Mouse (Mus musculus) lung, postnatal 0 days (tissue): Measurements from ENCODE around the gene Kif22. TPM values are rescaled to one million over a fixed set of nuclear protein-coding genes. Genes with fewer than 3 reads are reported as not detected.

Source experiments
- ATAC-seq: fragments of 200-750 bp; cut with Nextera tagmentation; 2 replicates; pipeline ENCODE4 v1.8.0; 2017; ENCODE audit warnings: moderate library complexity
- DNase-seq: peaks from one replicate; pipeline ENCODE4 v3.0.0-alpha.2; 2016; ENCODE audit warnings: low spot score
- H3K27ac ChIP-seq: fragments of 300-500 bp; sonication (generic); 2 replicates; pipeline ENCODE4 v1.5.1; 2014; ENCODE audit warnings: antibody characterized with exemption, mild to moderate bottlenecking, low read length, mixed read lengths
- H3K27me3 ChIP-seq: fragments of 300-500 bp; sonication (generic); replicated peaks from 2 replicates; pipeline ENCODE4 v1.6.1; 2014; ENCODE audit warnings: low read length, mixed read lengths; ENCODE audit not compliant: insufficient read depth
- H3K36me3 ChIP-seq: fragments of 300-500 bp; sonication (generic); 2 replicates; pipeline ENCODE4 v1.6.1; 2014; ENCODE audit warnings: low read length, mixed read lengths; ENCODE audit not compliant: insufficient read depth
- H3K4me1 ChIP-seq: fragments of 300-500 bp; sonication (generic); 2 replicates; pipeline ENCODE4 v1.6.1; 2014; ENCODE audit warnings: antibody characterized with exemption, low read depth, low read length, mixed read lengths; ENCODE audit not compliant: insufficient read depth
- H3K4me2 ChIP-seq: fragments of 300-500 bp; sonication (generic); replicated peaks from 2 replicates; pipeline ENCODE4 v1.6.1; 2014; ENCODE audit warnings: low read depth, mild to moderate bottlenecking, low read length, moderate library complexity, mixed read lengths
- H3K4me3 ChIP-seq: fragments of 300-500 bp; sonication (generic); 2 replicates; pipeline ENCODE4 v1.5.1; 2014; ENCODE audit warnings: low read depth, low read length
- H3K9ac ChIP-seq: fragments of 300-500 bp; sonication (generic); replicated peaks from 2 replicates; pipeline ENCODE4 v1.6.1; 2014; ENCODE audit warnings: low read depth, mild to moderate bottlenecking
- H3K9me3 ChIP-seq: fragments of 300-500 bp; sonication (generic); 2 replicates; pipeline ENCODE4 v1.6.1; 2016; ENCODE audit warnings: low read length, mixed read lengths
- CTCF ChIP-seq: IDR thresholded peaks from 2 replicates; pipeline ENCODE4 v1.5.1; 2016; ENCODE audit warnings: antibody characterized with exemption, mild to moderate bottlenecking
- EP300 ChIP-seq: IDR thresholded peaks from 2 replicates; pipeline ENCODE4 v1.6.1; 2016; ENCODE audit warnings: antibody characterized with exemption, mild to moderate bottlenecking, control low read depth
- WGBS: fragments of 180-500 bp; shearing (Covaris S2); extraction: QIAGEN DNeasy Blood & Tissue Kit; methylation state at CpG from one replicate; pipeline ENCODE4 v1.1.7; 2014; 5-methylcytosine and 5-hydroxymethylcytosine counted together
- polyA plus RNA-seq: library from polyadenylated mRNA; unstranded; fragments of >200 nt; fragmentation: Nextera tagmentation; extraction: Ambion mirVana; gene quantifications from 2 replicates; pipeline ENCODE4 v1.2.1, GENCODE M21; 2015

The Kif22 gene
- polyA plus RNA-seq, 1 experiment from 2014 or later, result 7.0 TPM

DNA sequence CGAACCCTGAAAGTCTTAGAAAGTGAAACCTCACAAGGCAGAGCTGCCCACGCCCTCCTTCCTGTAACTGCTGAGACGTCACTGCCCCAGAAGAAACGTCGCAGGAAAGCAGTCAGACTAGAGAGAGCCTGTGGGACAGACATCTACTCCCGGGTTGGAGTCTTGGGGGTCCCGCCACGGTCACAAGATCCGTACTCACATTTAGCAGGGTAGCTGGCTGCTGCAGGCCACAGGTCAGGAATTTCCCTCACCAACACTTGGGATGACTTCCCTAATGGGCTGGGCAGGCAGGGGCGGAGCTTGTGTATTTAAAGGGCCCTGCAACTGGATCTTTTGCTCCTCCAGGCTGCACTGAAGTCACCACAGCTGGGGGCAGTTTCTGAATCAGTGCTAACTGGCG, 28.0 kb downstream of the Kif22 start, which contains the start of gene Mvp:
Gene Mvp, minus strand, starts transcription at position 302 of the 400 bp plus-strand sequence.
- ATAC-seq (peak; percentile 13; the same call in 1 of the 2 replicates), DNase-seq (peak; percentile 92)
- Histone ChIP-seq H3K27ac (peak within 1 kb of the TSS; percentile 83), H3K4me2 (peak within 1 kb of the TSS; percentile 73), H3K27me3 (no peaks in the 10 kb centered on the region), H3K9ac (peak within 1 kb of the TSS; percentile 68), H3K36me3 (no peaks in the 10 kb centered on the region), H3K4me1 (peaks cover 4% of the 10 kb centered on the region; the same call in 1 of the 2 replicates), H3K4me3 (peak within 1 kb of the TSS; percentile 65), H3K9me3 (no peaks in the 10 kb centered on the region)
- TF ChIP-seq EP300, result no peak
- no peak for TF ChIP-seq CTCF
- whole genome bisulfite sequencing, result 10% methylated on average over 11 of the region's 11 CpGs

DNA sequence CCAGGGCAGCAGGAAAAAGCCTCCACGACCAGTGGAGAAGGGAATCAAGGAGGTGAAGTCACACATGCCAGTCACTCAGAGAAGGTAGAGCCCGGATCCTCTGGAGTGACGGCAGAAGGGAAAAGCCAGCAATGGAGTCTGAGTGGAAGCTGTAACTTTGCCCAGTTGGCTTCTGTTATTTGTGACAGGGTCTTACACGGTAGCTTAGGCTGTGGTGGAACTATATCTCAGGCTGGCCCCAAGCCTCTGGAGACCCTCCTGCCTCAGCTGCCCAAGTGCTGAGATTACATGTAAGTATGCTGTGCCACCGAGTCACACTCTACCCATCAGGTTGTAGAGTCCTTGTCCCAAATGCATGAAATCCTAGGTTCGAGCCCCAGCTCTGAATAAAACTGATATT, 28.9 kb downstream of the Kif22 start:
- no peak for TF ChIP-seq CTCF
- no peak for TF ChIP-seq EP300
- Histone ChIP-seq H3K4me1 (peaks cover 4% of the 10 kb centered on the region; the same call in 1 of the 2 replicates), H3K27ac (no peak overlapping the region), H3K9ac (no peak overlapping the region), H3K27me3 (no peaks in the 10 kb centered on the region), H3K36me3 (no peaks in the 10 kb centered on the region), H3K9me3 (no peaks in the 10 kb centered on the region), H3K4me3 (no peak overlapping the region), H3K4me2 (peak overlapping the region; percentile 73)
- no peak for DNase-seq
- ATAC-seq, result no peak
- WGBS, result 91% methylated on average over 6 of the region's 6 CpGs

DNA sequence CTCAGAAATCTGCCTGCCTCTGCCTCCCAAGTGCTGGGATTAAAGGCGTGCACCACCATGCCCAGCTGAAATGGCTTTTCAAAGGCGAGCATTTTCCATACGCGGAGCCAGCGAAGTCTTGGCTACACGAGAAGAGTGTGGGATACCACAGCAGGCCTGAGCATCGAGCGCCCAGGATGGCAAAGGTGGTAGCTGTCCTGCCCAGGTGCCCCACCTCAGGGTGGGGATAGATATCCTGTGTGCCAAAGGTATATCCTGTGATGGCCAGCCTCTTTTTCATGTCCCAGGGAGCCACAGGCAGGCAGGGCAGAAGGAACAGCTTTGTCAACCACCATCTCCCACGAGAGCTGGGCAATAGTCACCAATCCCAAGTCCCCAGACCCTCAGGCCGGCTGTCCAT, 29.4 kb downstream of the Kif22 start:
- Histone ChIP-seq H3K4me2 (no peak overlapping the region), H3K4me3 (no peak overlapping the region), H3K9ac (no peak overlapping the region), H3K9me3 (no peaks in the 10 kb centered on the region), H3K4me1 (peaks cover 4% of the 10 kb centered on the region; the same call in 1 of the 2 replicates), H3K27me3 (no peaks in the 10 kb centered on the region), H3K36me3 (no peaks in the 10 kb centered on the region), H3K27ac (no peak overlapping the region)
- no peak for TF ChIP-seq CTCF
- no peak for TF ChIP-seq EP300
- DNase-seq (no peak), ATAC-seq (no peak)
- WGBS, result 93% methylated on average over 10 of the region's 10 CpGs

DNA sequence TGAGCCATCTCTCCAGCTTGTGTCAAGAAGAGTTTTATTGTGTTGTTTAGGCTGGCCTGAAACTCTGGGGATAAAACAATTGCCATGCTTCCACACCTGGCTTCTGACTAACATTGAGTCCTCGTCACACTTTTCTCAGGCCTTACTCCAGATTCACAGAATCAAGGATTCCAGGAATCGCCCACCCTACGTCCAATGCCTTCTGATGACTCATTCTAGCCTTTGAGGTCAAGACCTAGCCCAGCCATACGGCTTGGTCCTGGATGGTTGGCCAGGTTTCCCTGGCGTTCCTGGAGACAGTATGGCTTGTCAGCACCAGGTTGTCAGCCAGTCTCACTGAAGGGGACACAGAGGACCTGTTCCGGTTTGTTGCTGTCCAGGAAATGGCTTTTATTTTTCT, 29.9 kb downstream of the Kif22 start:
- no peak overlapping the region for H3K4me3 ChIP-seq
- no peak overlapping the region for H3K9ac ChIP-seq
- H3K9me3 ChIP-seq, result no peaks in the 10 kb centered on the region
- H3K27ac ChIP-seq, result no peak overlapping the region
- H3K36me3 ChIP-seq, result no peaks in the 10 kb centered on the region
- 75% methylated on average over 6 of the region's 6 CpGs for WGBS
- DNase-seq, result no peak
- H3K4me1 ChIP-seq, result peaks cover 4% of the 10 kb centered on the region; the same call in 1 of the 2 replicates
- no peak for ATAC-seq
- no peaks in the 10 kb centered on the region for H3K27me3 ChIP-seq
- no peak for TF ChIP-seq EP300
- TF ChIP-seq CTCF, result no peak
- H3K4me2 ChIP-seq, result no peak overlapping the region

DNA sequence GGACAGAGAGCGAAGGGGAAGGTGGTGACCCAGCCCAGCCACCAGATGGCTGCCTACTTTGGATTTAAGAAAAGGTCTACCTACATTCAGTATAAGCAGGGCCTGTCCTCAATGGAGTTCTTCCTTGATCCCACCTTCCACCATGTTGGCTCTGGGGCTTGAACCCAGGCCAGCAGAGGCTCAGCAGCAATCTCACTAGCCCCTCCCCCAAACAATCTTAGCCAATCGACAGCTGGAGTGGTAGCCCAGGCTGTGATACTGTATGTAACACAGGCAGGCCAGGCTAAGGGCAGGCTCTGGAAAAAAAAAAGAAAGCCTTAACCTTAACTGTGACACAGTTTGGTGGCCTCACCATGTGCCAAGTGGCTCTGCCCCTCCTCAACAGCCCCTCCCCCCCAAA, 30.6 kb downstream of the Kif22 start:
- no peak overlapping the region for H3K27ac ChIP-seq
- H3K4me3 ChIP-seq, result no peak overlapping the region
- ATAC-seq (no peak), DNase-seq (no peak)
- H3K4me1 ChIP-seq, result peaks cover 4% of the 10 kb centered on the region; the same call in 1 of the 2 replicates
- H3K27me3 ChIP-seq, result no peaks in the 10 kb centered on the region
- H3K9ac ChIP-seq, result no peak overlapping the region
- no peaks in the 10 kb centered on the region for H3K9me3 ChIP-seq
- H3K4me2 ChIP-seq, result no peak overlapping the region
- TF ChIP-seq EP300, result no peak
- no peak for TF ChIP-seq CTCF
- WGBS, result 60% methylated on average over 2 of the region's 2 CpGs
- no peaks in the 10 kb centered on the region for H3K36me3 ChIP-seq

DNA sequence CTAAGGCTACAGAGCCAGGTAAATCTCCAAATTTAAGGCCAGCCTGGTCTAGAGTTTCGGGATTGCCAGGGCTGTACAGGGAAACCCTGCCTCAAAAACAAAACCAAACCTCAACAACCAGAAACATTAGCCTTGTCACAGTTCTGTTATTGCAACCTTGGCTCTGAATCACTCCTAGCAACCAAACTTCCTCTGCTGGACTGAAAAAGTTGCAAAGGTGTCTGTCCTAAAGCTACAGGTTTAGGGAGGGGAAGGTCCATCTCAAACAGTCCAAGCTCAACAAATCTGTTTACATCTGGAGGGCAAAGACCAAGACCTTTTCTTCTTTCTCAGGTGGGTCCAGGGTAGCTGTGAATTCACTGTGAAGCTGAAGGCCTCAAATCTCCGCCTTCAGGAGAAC, 31.2 kb downstream of the Kif22 start:
- DNase-seq (no peak), ATAC-seq (no peak)
- peaks cover 4% of the 10 kb centered on the region; the same call in 1 of the 2 replicates for H3K4me1 ChIP-seq
- H3K4me3 ChIP-seq, result no peak overlapping the region
- H3K36me3 ChIP-seq, result no peaks in the 10 kb centered on the region
- H3K27ac ChIP-seq, result no peak overlapping the region
- no peaks in the 10 kb centered on the region for H3K27me3 ChIP-seq
- 85% methylated on average over 2 of the region's 2 CpGs for WGBS
- no peak overlapping the region for H3K4me2 ChIP-seq
- H3K9ac ChIP-seq, result no peak overlapping the region
- TF ChIP-seq EP300 (no peak), CTCF (no peak)
- H3K9me3 ChIP-seq, result no peaks in the 10 kb centered on the region
